Mouse (Mus musculus): ENCODE results near the gene Prtg. TPM values are rescaled to one million over a fixed set of nuclear protein-coding genes. Genes with fewer than 3 reads are reported as not detected.

Prtg gene
- total and polyA plus RNA-seq, 3 experiments = not detected

- in situ Hi-C loops (cut with MboI; ENCODE audit: low pct_ligation_motif_present, low pct_unique_long_range_greater_than_20kb, low sequenced_read_pairs) (no loop called here), dilution Hi-C loops (cut with MboI; ENCODE audit: extremely low pct_ligation_motif_present, extremely low pct_unique_long_range_greater_than_20kb, low sequenced_read_pairs) (no loop called here)
- no peaks in the 10 kb centered on the region for H3K9me3 ChIP-seq (replicated peaks; ENCODE audit: low read length)
- no peak overlapping the region for H3K4me2 ChIP-seq (ENCODE audit: insufficient read depth, low read depth, poor library complexity, severe bottlenecking)
- H3K27me3 ChIP-seq (replicated peaks) = no peaks in the 10 kb centered on the region
- no peak overlapping the region for H3K27ac ChIP-seq (ENCODE audit: insufficient read depth, low read depth)
- TF ChIP-seq TCF12 (IDR thresholded peaks at IDR 0.05; ENCODE audit: low read depth, low read length) (no peak), RAD21 (IDR thresholded peaks at IDR 0.05; ENCODE audit: low read depth, low read length) (peak; percentile 52), HCFC1 (IDR thresholded peaks at IDR 0.05; ENCODE audit: low read depth, low read length) (0 out of 2 replicates have a peak, but pooled peaks have one; percentile 16), ZNF384 (IDR thresholded peaks at IDR 0.05; ENCODE audit: low read depth, low read length) (peak; percentile 51; the same call in 1 of the 2 replicates), PAX5 (IDR thresholded peaks at IDR 0.05; ENCODE audit: low read length) (no peak), CTCF (conservative IDR thresholded peaks at IDR 0.05 in 1 of 2, IDR thresholded peaks at IDR 0.05 in 1 of 2; ENCODE audit: low read depth in 2 of 2, low read length in 2 of 2) (peak; percentile 73 to 76), MAX (IDR thresholded peaks at IDR 0.05; ENCODE audit: low read length) (no peak), SMC3 (IDR thresholded peaks at IDR 0.05; ENCODE audit: low read depth, low read length) (peak; percentile 62)
- no peak overlapping the region for H3K9ac ChIP-seq (ENCODE audit: insufficient read depth, low read depth)
- H3K36me3 ChIP-seq (replicated peaks in 1 of 2; ENCODE audit: control insufficient read depth in 1 of 2, insufficient read depth in 1 of 2, low read length in 1 of 2) = no peaks in the 10 kb centered on the region
- no peak overlapping the region for H3K4me3 ChIP-seq (replicated peaks in 1 of 3; ENCODE audit: low read depth in 2 of 3, low read length in 2 of 3, poor library complexity in 1 of 3)
- no peaks in the 10 kb centered on the region for H3K79me2 ChIP-seq (replicated peaks; ENCODE audit: control insufficient read depth, extremely low read depth, insufficient read depth, poor library complexity, severe bottlenecking)
- peaks cover 5% of the 10 kb centered on the region in 2 experiments for H3K4me1 ChIP-seq (ENCODE audit: control insufficient read depth in 1 of 2, insufficient read depth in 2 of 2)
- DNase-seq (ENCODE audit: extremely low read depth) = peak; percentile 68
Observed at GRCm38 (mm10) chr9:72955546-72955945, 148.9 kb downstream of the Prtg start.

- H3K36me3 ChIP-seq (replicated peaks in 1 of 2; ENCODE audit: control insufficient read depth in 1 of 2, insufficient read depth in 1 of 2, low read length in 1 of 2) = no peaks in the 10 kb centered on the region
- no peaks in the 10 kb centered on the region for H3K27me3 ChIP-seq (replicated peaks)
- in situ Hi-C loops (cut with MboI; ENCODE audit: low pct_ligation_motif_present, low pct_unique_long_range_greater_than_20kb, low sequenced_read_pairs) = no loop called here
- H3K9me3 ChIP-seq (replicated peaks; ENCODE audit: low read length) = no peaks in the 10 kb centered on the region
- H3K9ac ChIP-seq (ENCODE audit: insufficient read depth, low read depth) = no peak within 1 kb of the TSS
- DNase-seq (ENCODE audit: extremely low read depth) = peak; percentile 63
- H3K79me2 ChIP-seq (replicated peaks; ENCODE audit: control insufficient read depth, extremely low read depth, insufficient read depth, poor library complexity, severe bottlenecking) = no peaks in the 10 kb centered on the region
- peaks cover 18 to 28% of the 10 kb centered on the region in 2 experiments for H3K4me1 ChIP-seq (ENCODE audit: control insufficient read depth in 1 of 2, insufficient read depth in 2 of 2)
- no peak within 1 kb of the TSS for H3K27ac ChIP-seq (ENCODE audit: insufficient read depth, low read depth)
- H3K4me2 ChIP-seq (ENCODE audit: insufficient read depth, low read depth, poor library complexity, severe bottlenecking) = no peak within 1 kb of the TSS; the same call in 1 of the 2 replicates
- TF ChIP-seq MYC (IDR thresholded peaks at IDR 0.05; ENCODE audit: low read depth, low read length) = no peak
- no peak for TF ChIP-seq CHD1 (IDR thresholded peaks at IDR 0.05; ENCODE audit: low read depth, low read length)
- no peak for TF ChIP-seq ZMIZ1 (IDR thresholded peaks at IDR 0.05; ENCODE audit: low read depth, low read length)
- TF ChIP-seq ELF1 (IDR thresholded peaks at IDR 0.05; ENCODE audit: low read depth, low read length) = peak; percentile 82
- no peak for TF ChIP-seq GABPA (IDR thresholded peaks at IDR 0.05; ENCODE audit: insufficient replicate concordance, low read depth, low read length)
- peak; percentile 70 for TF ChIP-seq HCFC1 (IDR thresholded peaks at IDR 0.05; ENCODE audit: low read depth, low read length)
- no peak for TF ChIP-seq TBP (conservative IDR thresholded peaks at IDR 0.05; ENCODE audit: low read depth, low read length)
- 0 out of 2 replicates have a peak, but pooled peaks have one; percentile 34 for TF ChIP-seq POLR2A (IDR thresholded peaks at IDR 0.05; ENCODE audit: low read depth, low read length)
- no peak for TF ChIP-seq KAT2A (IDR thresholded peaks at IDR 0.05; ENCODE audit: insufficient replicate concordance, low read length)
- no peak for TF ChIP-seq NELFE (IDR thresholded peaks at IDR 0.05; ENCODE audit: low read depth, low read length)
- TF ChIP-seq MXI1 (IDR thresholded peaks at IDR 0.05; ENCODE audit: low read depth, low read length) = peak; percentile 69; the same call in 1 of the 2 replicates
- TF ChIP-seq RCOR1 (conservative IDR thresholded peaks at IDR 0.05; ENCODE audit: low read depth, low read length) = no peak
- no peak for TF ChIP-seq NRF1 (IDR thresholded peaks at IDR 0.05; ENCODE audit: low read depth, low read length)
- TF ChIP-seq USF2 (conservative IDR thresholded peaks at IDR 0.05; ENCODE audit: low read depth, low read length) = no peak
- no peak for TF ChIP-seq ETS1 (conservative IDR thresholded peaks at IDR 0.05; ENCODE audit: low read depth, low read length)
- no peak for TF ChIP-seq MAFK (IDR thresholded peaks at IDR 0.05; ENCODE audit: insufficient replicate concordance, low read length)
- peak; percentile 67 for TF ChIP-seq SIN3A (IDR thresholded peaks at IDR 0.05; ENCODE audit: low read length)
- TF ChIP-seq EP300 (IDR thresholded peaks at IDR 0.05; ENCODE audit: low read length) = no peak
- TF ChIP-seq MAZ (IDR thresholded peaks at IDR 0.05; ENCODE audit: low read depth, low read length) = no peak
- 0 out of 2 replicates have a peak, but pooled peaks have one; percentile 34 for TF ChIP-seq MEF2A (IDR thresholded peaks at IDR 0.05; ENCODE audit: borderline replicate concordance, low read depth, low read length)
- dilution Hi-C loops (cut with MboI; ENCODE audit: extremely low pct_ligation_motif_present, extremely low pct_unique_long_range_greater_than_20kb, low sequenced_read_pairs) = no loop called here
- H3K4me3 ChIP-seq (replicated peaks in 1 of 3; ENCODE audit: low read depth in 2 of 3, low read length in 2 of 3, poor library complexity in 1 of 3) = peak within 1 kb of the TSS; percentile 54 to 74 (median 57)
Observed at GRCm38 (mm10) chr9:72958521-72959450, 152.1 kb downstream of the Prtg start, which contains the start of the genes Dyx1c1 and Gm44503. Dyx1c1 (plus strand) TSS chr9:72958785. Gm44503 (plus strand) TSS chr9:72958852.

Measured in CH12.LX (cell line).